Mouse (Mus musculus): ENCODE results near the gene 4931414P19Rik. TPM values are rescaled to one million over a fixed set of nuclear protein-coding genes. Genes with fewer than 3 reads are reported as not detected.

The 4931414P19Rik gene
- 4.8 and 5.8 TPM in 2 replicates for polyA plus RNA-seq (2014; fragmentation: Nextera tagmentation; extraction: Ambion mirVana)

GRCm38 (mm10) chr14:54605752-54606321 is at the start of gene 4931414P19Rik:
Gene 4931414P19Rik, minus strand, starts transcription at chr14:54605993.
- no peaks in the 10 kb centered on the region for H3K27me3 ChIP-seq (replicated peaks; ENCODE audit: control insufficient read depth, insufficient read depth, low read length)
- H3K4me1 ChIP-seq (ENCODE audit: control insufficient read depth, insufficient read depth, low read length), result peaks cover 17% of the 10 kb centered on the region
- H3K4me2 ChIP-seq (ENCODE audit: low read depth, low read length), result peak within 1 kb of the TSS; percentile 67
- WGBS, result under 1% methylated on average over 26 of the region's 39 CpGs
- peak within 1 kb of the TSS; percentile 83 for H3K27ac ChIP-seq (replicated peaks; ENCODE audit: low read depth, low read length)
- DNase-seq (ENCODE audit: low spot score) (peak; percentile 90), ATAC-seq (ENCODE audit: low read depth) (peak; percentile 13)
- no peaks in the 10 kb centered on the region for H3K9me3 ChIP-seq (ENCODE audit: control insufficient read depth, low read length)
- H3K4me3 ChIP-seq (ENCODE audit: low read depth, low read length), result peak within 1 kb of the TSS; percentile 54
- H3K9ac ChIP-seq (ENCODE audit: low read depth, low read length), result peak within 1 kb of the TSS; percentile 69
- H3K36me3 ChIP-seq (ENCODE audit: control insufficient read depth, insufficient read depth, low read length), result no peaks in the 10 kb centered on the region

GRCm38 (mm10) chr14:54653496-54653895 is 47.7 kb upstream of the 4931414P19Rik start:
- ATAC-seq (ENCODE audit: low read depth), result peak; percentile 91
- peaks cover 76% of the 10 kb centered on the region for H3K36me3 ChIP-seq (ENCODE audit: control insufficient read depth, insufficient read depth, low read length)

GRCm38 (mm10) chr14:54652787-54653186 is 47.0 kb upstream of the 4931414P19Rik start:
- Histone ChIP-seq H3K9ac (ENCODE audit: low read depth, low read length) (peak overlapping the region; percentile 81), H3K4me2 (ENCODE audit: low read depth, low read length) (peak overlapping the region; percentile 73), H3K27me3 (replicated peaks; ENCODE audit: control insufficient read depth, insufficient read depth, low read length) (no peaks in the 10 kb centered on the region), H3K9me3 (ENCODE audit: control insufficient read depth, low read length) (no peaks in the 10 kb centered on the region), H3K4me1 (ENCODE audit: control insufficient read depth, insufficient read depth, low read length) (peaks cover 10% of the 10 kb centered on the region; the same call in 1 of the 2 replicates), H3K27ac (replicated peaks; ENCODE audit: low read depth, low read length) (peak overlapping the region; percentile 81), H3K4me3 (ENCODE audit: low read depth, low read length) (peak overlapping the region; percentile 64), H3K36me3 (ENCODE audit: control insufficient read depth, insufficient read depth, low read length) (peaks cover 76% of the 10 kb centered on the region)
- WGBS, result 0% methylated on average over 7 of the region's 7 CpGs
- DNase-seq (ENCODE audit: low spot score) (no peak), ATAC-seq (ENCODE audit: low read depth) (no peak)

More at GRCm38 (mm10) chr14:54653496-54653895, 47.7 kb upstream of the 4931414P19Rik start:
- peak; percentile 96 for DNase-seq (ENCODE audit: low spot score)
- Histone ChIP-seq H3K27ac (replicated peaks; ENCODE audit: low read depth, low read length) (peak overlapping the region; percentile 81), H3K4me2 (ENCODE audit: low read depth, low read length) (peak overlapping the region; percentile 73), H3K9ac (ENCODE audit: low read depth, low read length) (peak overlapping the region; percentile 81), H3K9me3 (ENCODE audit: control insufficient read depth, low read length) (no peaks in the 10 kb centered on the region), H3K4me1 (ENCODE audit: control insufficient read depth, insufficient read depth, low read length) (peaks cover 10% of the 10 kb centered on the region; the same call in 1 of the 2 replicates), H3K4me3 (ENCODE audit: low read depth, low read length) (peak overlapping the region; percentile 64), H3K27me3 (replicated peaks; ENCODE audit: control insufficient read depth, insufficient read depth, low read length) (no peaks in the 10 kb centered on the region)
- WGBS, result under 1% methylated on average over 12 of the region's 12 CpGs

GRCm38 (mm10) chr14:54651556-54651955 is 45.8 kb upstream of the 4931414P19Rik start:
- Histone ChIP-seq H3K36me3 (ENCODE audit: control insufficient read depth, insufficient read depth, low read length) (peaks cover 76% of the 10 kb centered on the region), H3K9ac (ENCODE audit: low read depth, low read length) (0 out of 2 replicates have a peak overlapping the region, but pooled peaks have one; percentile 81), H3K4me2 (ENCODE audit: low read depth, low read length) (no peak overlapping the region), H3K27ac (replicated peaks; ENCODE audit: low read depth, low read length) (no peak overlapping the region), H3K4me1 (ENCODE audit: control insufficient read depth, insufficient read depth, low read length) (peaks cover 10% of the 10 kb centered on the region; the same call in 1 of the 2 replicates), H3K27me3 (replicated peaks; ENCODE audit: control insufficient read depth, insufficient read depth, low read length) (no peaks in the 10 kb centered on the region), H3K4me3 (ENCODE audit: low read depth, low read length) (no peak overlapping the region), H3K9me3 (ENCODE audit: control insufficient read depth, low read length) (no peaks in the 10 kb centered on the region)
- ATAC-seq (ENCODE audit: low read depth), result no peak
- no peak for DNase-seq (ENCODE audit: low spot score)
- WGBS, result 68% methylated on average over 4 of the region's 4 CpGs

- ATAC-seq (ENCODE audit: low read depth), result peak; percentile 64
- H3K4me2 ChIP-seq (ENCODE audit: low read depth, low read length), result no peak overlapping the region
- no peaks in the 10 kb centered on the region for H3K9me3 ChIP-seq (ENCODE audit: control insufficient read depth, low read length)
- no peak overlapping the region for H3K4me3 ChIP-seq (ENCODE audit: low read depth, low read length)
- no peak overlapping the region for H3K9ac ChIP-seq (ENCODE audit: low read depth, low read length)
- WGBS, result 64% methylated on average over 23 of the region's 23 CpGs
- peaks cover 76% of the 10 kb centered on the region for H3K36me3 ChIP-seq (ENCODE audit: control insufficient read depth, insufficient read depth, low read length)
- H3K4me1 ChIP-seq (ENCODE audit: control insufficient read depth, insufficient read depth, low read length), result peaks cover 10% of the 10 kb centered on the region; the same call in 1 of the 2 replicates
- peak; percentile 96 for DNase-seq (ENCODE audit: low spot score)
- no peaks in the 10 kb centered on the region for H3K27me3 ChIP-seq (replicated peaks; ENCODE audit: control insufficient read depth, insufficient read depth, low read length)
- no peak overlapping the region for H3K27ac ChIP-seq (replicated peaks; ENCODE audit: low read depth, low read length)
Observed at GRCm38 (mm10) chr14:54650621-54651454, 45.0 kb upstream of the 4931414P19Rik start.

GRCm38 (mm10) chr14:54647900-54648299 is 42.1 kb upstream of the 4931414P19Rik start:
- Histone ChIP-seq H3K9me3 (ENCODE audit: control insufficient read depth, low read length) (no peaks in the 10 kb centered on the region), H3K4me2 (ENCODE audit: low read depth, low read length) (no peak overlapping the region), H3K27me3 (replicated peaks; ENCODE audit: control insufficient read depth, insufficient read depth, low read length) (no peaks in the 10 kb centered on the region), H3K9ac (ENCODE audit: low read depth, low read length) (no peak overlapping the region), H3K27ac (replicated peaks; ENCODE audit: low read depth, low read length) (no peak overlapping the region), H3K36me3 (ENCODE audit: control insufficient read depth, insufficient read depth, low read length) (peaks cover 87% of the 10 kb centered on the region), H3K4me3 (ENCODE audit: low read depth, low read length) (no peak overlapping the region), H3K4me1 (ENCODE audit: control insufficient read depth, insufficient read depth, low read length) (peaks cover 10% of the 10 kb centered on the region; the same call in 1 of the 2 replicates)
- WGBS, result 88% methylated on average over 4 of the region's 4 CpGs
- ATAC-seq (ENCODE audit: low read depth), result no peak
- no peak for DNase-seq (ENCODE audit: low spot score)

- DNase-seq (ENCODE audit: low spot score) (no peak), ATAC-seq (ENCODE audit: low read depth) (no peak)
- Histone ChIP-seq H3K36me3 (ENCODE audit: control insufficient read depth, insufficient read depth, low read length) (peaks cover 95% of the 10 kb centered on the region), H3K27me3 (replicated peaks; ENCODE audit: control insufficient read depth, insufficient read depth, low read length) (no peaks in the 10 kb centered on the region), H3K4me1 (ENCODE audit: control insufficient read depth, insufficient read depth, low read length) (peaks cover 2% of the 10 kb centered on the region; the same call in 1 of the 2 replicates), H3K4me3 (ENCODE audit: low read depth, low read length) (no peak overlapping the region), H3K4me2 (ENCODE audit: low read depth, low read length) (no peak overlapping the region), H3K9ac (ENCODE audit: low read depth, low read length) (no peak overlapping the region), H3K9me3 (ENCODE audit: control insufficient read depth, low read length) (no peaks in the 10 kb centered on the region), H3K27ac (replicated peaks; ENCODE audit: low read depth, low read length) (no peak overlapping the region)
- 88% methylated on average over 8 of the region's 8 CpGs for WGBS
Observed at GRCm38 (mm10) chr14:54646898-54647636, 41.3 kb upstream of the 4931414P19Rik start.

GRCm38 (mm10) chr14:54646455-54646854 is 40.7 kb upstream of the 4931414P19Rik start:
- 91% methylated on average over 17 of the region's 17 CpGs for WGBS
- no peak overlapping the region for H3K4me2 ChIP-seq (ENCODE audit: low read depth, low read length)
- H3K4me3 ChIP-seq (ENCODE audit: low read depth, low read length), result no peak overlapping the region
- ATAC-seq (ENCODE audit: low read depth) (no peak), DNase-seq (ENCODE audit: low spot score) (no peak)
- H3K27me3 ChIP-seq (replicated peaks; ENCODE audit: control insufficient read depth, insufficient read depth, low read length), result no peaks in the 10 kb centered on the region
- H3K36me3 ChIP-seq (ENCODE audit: control insufficient read depth, insufficient read depth, low read length), result peaks cover 94% of the 10 kb centered on the region
- no peaks in the 10 kb centered on the region for H3K9me3 ChIP-seq (ENCODE audit: control insufficient read depth, low read length)
- no peaks in the 10 kb centered on the region for H3K4me1 ChIP-seq (ENCODE audit: control insufficient read depth, insufficient read depth, low read length)
- no peak overlapping the region for H3K27ac ChIP-seq (replicated peaks; ENCODE audit: low read depth, low read length)
- H3K9ac ChIP-seq (ENCODE audit: low read depth, low read length), result no peak overlapping the region
